Mouse (Mus musculus): ENCODE results near the gene Smbd1.

- TF ChIP-seq EP300 (IDR thresholded peaks at IDR 0.05; ENCODE audit: low read depth) (no peak), CTCF (IDR thresholded peaks at IDR 0.05; ENCODE audit: low read depth) (no peak)
Observed at GRCm38 (mm10) chr16:32829104-32829503, 18.8 kb upstream of the Smbd1 start.

Measured in heart, postnatal 0 days (tissue).